Mouse (Mus musculus): Measurements from ENCODE around the gene Mpp6.

The Mpp6 gene

GRCm38 (mm10) chr6:50159842-50160241 is 49.8 kb downstream of the Mpp6 start:
- no peak for DNase-seq

GRCm38 (mm10) chr6:50163013-50163412 is 53.0 kb downstream of the Mpp6 start:
- DNase-seq: no peak

- DNase-seq: no peak
Measured at GRCm38 (mm10) chr6:50168821-50169220, 58.8 kb downstream of the Mpp6 start.

- no peak for DNase-seq
Measured at GRCm38 (mm10) chr6:50169771-50170170, 59.7 kb downstream of the Mpp6 start.

GRCm38 (mm10) chr6:50175736-50176135 is 65.7 kb downstream of the Mpp6 start:
- no peak for DNase-seq

- peak in 1 of 2 experiments; percentile 23 for DNase-seq
Measured at GRCm38 (mm10) chr6:50180189-50180588, 70.1 kb downstream of the Mpp6 start.

- no peak for DNase-seq
Measured at GRCm38 (mm10) chr6:50187955-50188354, 77.9 kb downstream of the Mpp6 start.

- DNase-seq: no peak
Measured at GRCm38 (mm10) chr6:50189376-50189775, 79.3 kb downstream of the Mpp6 start.

- DNase-seq: no peak
Measured at GRCm38 (mm10) chr6:50191605-50192004, 81.6 kb downstream of the Mpp6 start.

GRCm38 (mm10) chr6:50192169-50192568 is 82.1 kb downstream of the Mpp6 start:
- no peak for DNase-seq

- DNase-seq: no peak
Measured at GRCm38 (mm10) chr6:50192822-50193221, 82.8 kb downstream of the Mpp6 start.

GRCm38 (mm10) chr6:50193851-50194250 is 83.8 kb downstream of the Mpp6 start:
- peak in 1 of 2 experiments; percentile 16 for DNase-seq

- no peak for DNase-seq
Measured at GRCm38 (mm10) chr6:50204356-50204755, 94.3 kb downstream of the Mpp6 start.

- no peak for DNase-seq
Measured at GRCm38 (mm10) chr6:50205093-50205492, 95.1 kb downstream of the Mpp6 start.

- peak; percentile 23 to 75 for DNase-seq
Measured at GRCm38 (mm10) chr6:50214711-50215372, 104.8 kb downstream of the Mpp6 start.

- peak in 1 of 2 experiments; percentile 29 for DNase-seq
Measured at GRCm38 (mm10) chr6:50215373-50215745, 105.3 kb downstream of the Mpp6 start.

GRCm38 (mm10) chr6:50215986-50216385 is 105.9 kb downstream of the Mpp6 start:
- peak; percentile 35 to 77 for DNase-seq

GRCm38 (mm10) chr6:50218628-50219027 is 108.6 kb downstream of the Mpp6 start:
- no peak for DNase-seq

- DNase-seq: no peak
Measured at GRCm38 (mm10) chr6:50219066-50219465, 109.0 kb downstream of the Mpp6 start.

GRCm38 (mm10) chr6:50220863-50221262 is 110.8 kb downstream of the Mpp6 start:
- DNase-seq: peak; percentile 36 to 53

- DNase-seq: no peak
Measured at GRCm38 (mm10) chr6:50222351-50222750, 112.3 kb downstream of the Mpp6 start.

- DNase-seq: no peak
Measured at GRCm38 (mm10) chr6:50222986-50223385, 112.9 kb downstream of the Mpp6 start.

- DNase-seq: no peak
Measured at GRCm38 (mm10) chr6:50223606-50224005, 113.6 kb downstream of the Mpp6 start.

- no peak for DNase-seq
Measured at GRCm38 (mm10) chr6:50225232-50225631, 115.2 kb downstream of the Mpp6 start.

- peak; percentile 4 to 46 for DNase-seq
Measured at GRCm38 (mm10) chr6:50228180-50228579, 118.1 kb downstream of the Mpp6 start.

Measured in kidney, postnatal 25 days (tissue).